Mouse (Mus musculus) forebrain, postnatal 0 days (tissue): ENCODE data around the gene Gabbr2. TPM values are rescaled to one million over a fixed set of nuclear protein-coding genes. Genes with fewer than 3 reads are reported as not detected.

Experiments
- ATAC-seq: fragments of 200-750 bp; cut with Nextera tagmentation; 2 replicates; pipeline ENCODE4 v1.8.0; 2017; ENCODE audit warnings: mild to moderate bottlenecking, moderate library complexity
- DNase-seq: peaks from one replicate; pipeline ENCODE4 v3.0.0-alpha.2; 2015
- H3K27ac ChIP-seq: fragments of 300-500 bp; sonication (generic); 2 replicates; pipeline ENCODE4 v1.5.1; 2014; ENCODE audit warnings: low read depth, mild to moderate bottlenecking, antibody characterized with exemption, low read length, moderate library complexity, mixed read lengths
- H3K27me3 ChIP-seq: fragments of 300-500 bp; sonication (generic); 2 replicates; pipeline ENCODE4 v1.6.1; 2014; ENCODE audit warnings: mild to moderate bottlenecking, low read length, mixed read lengths; ENCODE audit not compliant: insufficient read depth
- H3K36me3 ChIP-seq: fragments of 300-500 bp; sonication (generic); 2 replicates; pipeline ENCODE4 v1.6.1; 2014; ENCODE audit warnings: mild to moderate bottlenecking, moderate library complexity; ENCODE audit not compliant: insufficient read depth
- H3K4me1 ChIP-seq: fragments of 300-500 bp; sonication (generic); 2 replicates; pipeline ENCODE4 v1.6.1; 2014; ENCODE audit warnings: antibody characterized with exemption; ENCODE audit not compliant: insufficient read depth
- H3K4me2 ChIP-seq: fragments of 300-500 bp; sonication (generic); 2 replicates; pipeline ENCODE4 v1.6.1; 2014; ENCODE audit warnings: low read depth, mild to moderate bottlenecking, moderate library complexity
- H3K4me3 ChIP-seq: fragments of 300-500 bp; sonication (generic); 2 replicates; pipeline ENCODE4 v1.5.1; 2014; ENCODE audit warnings: low read depth, low read length, mixed read lengths
- H3K9ac ChIP-seq: fragments of 300-500 bp; sonication (generic); 2 replicates; pipeline ENCODE4 v1.6.1; 2014; ENCODE audit warnings: mild to moderate bottlenecking
- H3K9me3 ChIP-seq: fragments of 300-500 bp; sonication (generic); 2 replicates; pipeline ENCODE4 v1.6.1; 2016; ENCODE audit warnings: low read length
- CTCF ChIP-seq: sonication (generic); IDR thresholded peaks from 2 replicates; pipeline ENCODE4 v1.5.1; 2016; ENCODE audit warnings: antibody characterized with exemption, control low read depth, low read depth
- WGBS: fragments of 180-500 bp; shearing (Covaris S2); extraction: QIAGEN DNeasy Blood & Tissue Kit; methylation state at CpG from one replicate; pipeline ENCODE4 v1.1.7; 2014; 5-methylcytosine and 5-hydroxymethylcytosine counted together
- polyA plus RNA-seq: library from polyadenylated mRNA; unstranded; fragments of >200 nt; fragmentation: Nextera tagmentation; extraction: Ambion mirVana; gene quantifications from 2 replicates; pipeline ENCODE4 v1.2.1, GENCODE M21; 2015
- total RNA-seq: library from RNA; depleted of rRNA; stranded (reverse); fragments of >200 nt; gene quantifications from 2 replicates; pipeline ENCODE4 v1.2.3, GENCODE M21; 2014

Gene Gabbr2
- total and polyA plus RNA-seq, 2 experiments from 2014 or later = 14.7 to 65.3 TPM

DNA sequence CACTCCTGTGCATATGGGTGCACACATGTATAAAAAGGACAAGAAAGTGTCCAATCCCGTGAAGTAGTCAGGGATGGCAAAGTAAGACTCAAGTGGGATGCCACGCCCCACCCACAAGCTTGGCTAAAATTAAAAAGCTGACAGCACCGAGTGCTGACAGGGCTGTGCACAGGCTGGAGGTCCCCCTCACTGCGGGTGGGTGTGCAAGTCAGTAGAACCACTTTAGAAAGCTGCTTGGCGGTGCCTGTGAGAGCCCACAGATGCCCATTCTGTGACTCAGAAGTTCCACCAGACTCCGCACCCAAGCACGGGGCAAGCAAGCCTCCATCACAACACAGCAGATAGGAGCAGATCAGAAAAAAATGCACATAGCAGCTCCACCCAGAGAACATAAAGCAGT lies 197.1 kb downstream of the Gabbr2 start:
- no peaks in the 10 kb centered on the region for H3K4me1 ChIP-seq
- no peak overlapping the region for H3K4me3 ChIP-seq
- no peak for TF ChIP-seq CTCF
- ATAC-seq (no peak), DNase-seq (no peak)
- no peak overlapping the region for H3K9ac ChIP-seq
- H3K27me3 ChIP-seq = no peaks in the 10 kb centered on the region
- no peak overlapping the region for H3K4me2 ChIP-seq
- no peak overlapping the region for H3K27ac ChIP-seq
- H3K36me3 ChIP-seq = peaks cover 5% of the 10 kb centered on the region; the same call in 1 of the 2 replicates
- no peaks in the 10 kb centered on the region for H3K9me3 ChIP-seq
- WGBS = 86% methylated on average over 7 of the region's 7 CpGs

DNA sequence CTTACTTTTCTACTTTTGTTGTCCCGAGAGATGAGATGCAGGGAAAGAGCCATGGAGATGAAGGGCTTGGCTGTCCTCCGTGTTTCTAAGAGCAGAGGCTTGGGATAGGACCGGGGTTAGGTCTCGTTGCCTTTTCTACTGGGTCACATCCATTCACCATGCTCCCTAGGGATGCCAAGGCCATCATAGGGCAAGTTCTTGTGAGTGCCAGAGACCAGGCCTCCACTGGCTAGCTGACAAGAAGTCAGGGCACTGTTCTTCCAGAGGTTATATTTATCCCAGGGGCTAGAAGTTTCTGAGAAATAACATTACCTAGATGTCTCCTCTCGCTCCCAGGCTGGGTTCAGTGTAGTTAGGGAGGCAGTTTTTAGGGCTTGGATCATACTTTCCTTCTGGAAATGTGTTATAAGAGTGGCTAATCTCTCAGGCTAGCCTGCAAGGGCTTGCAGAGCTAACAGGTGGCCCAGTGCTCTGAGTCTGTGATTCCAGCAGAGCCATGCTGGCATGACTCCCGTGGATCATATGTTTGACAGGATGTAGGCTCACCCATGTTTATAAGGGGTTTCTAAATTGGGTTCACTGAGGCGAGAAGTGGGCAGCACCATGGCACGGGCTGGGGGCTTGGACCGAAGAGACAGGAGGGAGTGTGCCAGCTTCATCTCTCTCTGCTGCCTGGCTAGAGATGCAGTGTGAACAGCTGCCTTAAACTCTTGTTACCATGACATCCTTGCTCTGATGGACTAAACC lies 199.2 kb downstream of the Gabbr2 start:
- Histone ChIP-seq H3K27ac (no peak overlapping the region), H3K9ac (no peak overlapping the region), H3K27me3 (no peaks in the 10 kb centered on the region), H3K4me1 (no peaks in the 10 kb centered on the region), H3K4me2 (no peak overlapping the region), H3K4me3 (no peak overlapping the region), H3K36me3 (peaks cover 5% of the 10 kb centered on the region; the same call in 1 of the 2 replicates), H3K9me3 (no peaks in the 10 kb centered on the region)
- TF ChIP-seq CTCF = no peak
- DNase-seq (peak; percentile 75), ATAC-seq (peak; percentile 87)
- 71% methylated on average over 9 of the region's 9 CpGs for WGBS

DNA sequence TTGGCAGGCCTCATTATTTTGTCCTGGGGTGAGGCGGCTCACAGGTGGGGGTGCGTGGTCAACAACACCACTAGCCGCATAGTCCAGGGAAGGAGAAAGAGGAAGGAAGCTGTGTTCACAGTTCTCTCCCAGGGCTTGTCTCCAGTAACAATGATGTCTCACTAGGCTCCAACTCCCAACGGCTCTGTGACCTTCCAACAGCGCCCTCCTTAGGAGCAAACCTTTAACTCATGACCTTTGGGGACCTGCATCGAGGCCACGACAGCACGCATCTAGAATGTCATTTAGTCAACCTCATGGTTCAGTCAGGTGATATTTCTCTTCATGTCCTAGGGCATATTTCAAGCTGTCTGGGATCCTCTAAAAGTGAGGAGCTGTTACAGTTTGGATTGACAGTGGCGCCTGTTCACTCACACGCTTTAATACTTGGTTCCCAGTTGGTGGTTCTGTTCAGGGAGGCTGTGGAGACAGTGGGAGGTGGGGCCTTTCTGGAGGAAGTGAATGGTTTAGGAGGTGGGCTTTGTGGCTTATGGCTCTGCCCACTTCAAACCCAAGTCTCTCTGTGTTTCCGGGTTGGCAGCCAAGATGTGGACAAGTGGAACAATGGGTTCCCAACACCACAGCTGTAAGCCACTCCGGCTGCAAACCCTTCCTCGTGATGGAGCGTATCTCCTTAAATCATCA lies 200.3 kb downstream of the Gabbr2 start:
- H3K4me2 ChIP-seq = no peak overlapping the region
- ATAC-seq (no peak), DNase-seq (no peak)
- no peaks in the 10 kb centered on the region for H3K9me3 ChIP-seq
- peaks cover 10% of the 10 kb centered on the region; the same call in 1 of the 2 replicates for H3K36me3 ChIP-seq
- H3K4me1 ChIP-seq = no peaks in the 10 kb centered on the region
- no peak overlapping the region for H3K9ac ChIP-seq
- no peak for TF ChIP-seq CTCF
- H3K27ac ChIP-seq = no peak overlapping the region
- WGBS = 83% methylated on average over 14 of the region's 14 CpGs
- H3K4me3 ChIP-seq = no peak overlapping the region
- H3K27me3 ChIP-seq = no peaks in the 10 kb centered on the region

DNA sequence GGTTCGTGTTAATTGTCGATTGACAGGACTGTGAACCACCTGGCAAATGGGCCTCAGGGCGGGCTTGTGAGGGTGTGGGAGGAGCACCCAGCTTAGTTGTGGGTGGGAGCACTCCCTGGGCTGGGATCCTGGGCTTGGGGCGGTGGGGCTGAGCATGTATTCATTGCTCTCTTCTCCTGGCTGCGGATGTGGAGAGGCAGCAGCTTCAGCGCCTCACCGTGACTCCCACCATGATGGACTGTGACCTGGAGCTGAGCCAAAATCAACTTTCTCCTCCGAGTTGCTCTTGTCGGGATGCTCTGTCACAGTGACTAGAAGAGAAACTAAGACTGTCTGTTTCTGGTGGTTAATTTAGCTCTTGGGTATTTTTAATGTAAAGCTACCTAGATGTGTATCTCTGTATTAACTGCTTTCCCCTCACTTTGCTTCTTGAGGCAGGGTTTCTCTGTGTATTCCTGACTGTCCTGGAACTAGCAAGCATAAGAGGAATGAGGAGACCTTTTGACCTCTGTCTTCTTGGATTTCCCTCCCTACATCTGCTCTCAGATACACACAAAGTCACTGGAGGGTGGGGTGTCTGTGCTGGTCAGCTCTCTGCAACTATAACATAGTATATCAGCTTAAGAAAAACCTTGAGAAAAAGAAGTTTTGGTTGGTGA lies 200.9 kb downstream of the Gabbr2 start:
- WGBS = 68% methylated on average over 9 of the region's 9 CpGs
- Histone ChIP-seq H3K4me3 (no peak overlapping the region), H3K27me3 (no peaks in the 10 kb centered on the region), H3K4me1 (no peaks in the 10 kb centered on the region), H3K27ac (no peak overlapping the region), H3K9me3 (no peaks in the 10 kb centered on the region), H3K4me2 (no peak overlapping the region), H3K9ac (no peak overlapping the region), H3K36me3 (peaks cover 10% of the 10 kb centered on the region; the same call in 1 of the 2 replicates)
- DNase-seq (no peak), ATAC-seq (no peak)
- no peak for TF ChIP-seq CTCF

DNA sequence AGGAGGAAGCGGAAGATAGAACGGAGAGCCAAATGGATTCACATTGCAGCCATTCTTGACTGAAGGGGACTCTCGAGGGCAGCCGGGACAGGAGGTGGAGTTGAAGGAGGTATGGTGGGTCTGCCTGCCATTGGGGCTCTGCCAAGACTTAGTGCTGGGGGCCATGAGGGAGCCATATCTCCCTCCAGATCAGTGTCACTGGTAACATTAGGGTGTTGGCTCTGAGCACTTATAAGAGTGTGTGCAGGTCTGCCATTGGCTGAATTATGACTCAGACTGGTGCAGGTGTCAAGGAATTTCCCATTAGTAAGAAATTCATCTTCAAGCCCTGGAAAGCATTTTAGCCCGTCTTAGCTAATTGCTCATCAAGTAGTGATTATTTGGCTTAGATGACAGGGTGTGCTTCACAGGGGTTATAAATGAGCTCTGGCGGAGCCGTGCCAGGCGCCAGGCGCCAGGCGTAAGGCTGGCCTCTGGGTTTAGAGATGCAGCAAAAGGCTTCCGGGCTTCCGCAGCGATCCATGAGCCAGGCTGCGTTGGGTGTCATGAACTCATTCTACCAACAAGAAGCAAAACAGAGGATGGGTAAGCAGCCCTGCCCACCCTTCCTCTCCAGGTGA lies 207.1 kb downstream of the Gabbr2 start:
- no peak overlapping the region for H3K4me2 ChIP-seq
- no peaks in the 10 kb centered on the region for H3K4me1 ChIP-seq
- 67% methylated on average over 14 of the region's 14 CpGs for WGBS
- H3K36me3 ChIP-seq = 0 out of 2 replicates have a peak, but pooled peaks cover 5% of the 10 kb centered on the region
- DNase-seq (no peak), ATAC-seq (peak; percentile 50; the same call in 1 of the 2 replicates)
- no peak overlapping the region for H3K9ac ChIP-seq
- no peak for TF ChIP-seq CTCF
- H3K9me3 ChIP-seq = no peaks in the 10 kb centered on the region
- H3K4me3 ChIP-seq = no peak overlapping the region
- no peaks in the 10 kb centered on the region for H3K27me3 ChIP-seq
- H3K27ac ChIP-seq = no peak overlapping the region

DNA sequence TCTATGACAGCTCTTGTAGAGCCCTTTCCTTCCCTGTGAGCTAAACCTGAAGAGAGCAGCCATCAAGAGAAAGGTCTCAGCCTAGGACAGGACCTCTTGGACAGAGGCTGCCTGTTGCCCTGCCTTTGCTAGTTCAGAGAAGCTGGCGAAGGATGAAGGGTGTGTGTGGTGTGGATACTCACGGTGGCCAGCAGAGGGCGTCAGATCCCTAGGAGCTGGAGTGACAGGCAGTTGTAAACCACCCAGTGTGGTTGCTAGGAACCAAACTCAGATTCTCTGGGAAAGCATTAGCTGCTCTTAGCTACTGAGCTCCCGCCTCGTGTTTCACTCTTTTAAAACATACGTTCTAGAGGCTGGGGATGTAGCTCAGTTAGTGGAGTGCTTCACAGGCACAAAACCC lies 210.6 kb downstream of the Gabbr2 start:
- Histone ChIP-seq H3K27ac (no peak overlapping the region), H3K9me3 (no peaks in the 10 kb centered on the region), H3K4me1 (no peaks in the 10 kb centered on the region), H3K36me3 (no peaks in the 10 kb centered on the region), H3K27me3 (no peaks in the 10 kb centered on the region), H3K4me3 (no peak overlapping the region), H3K4me2 (no peak overlapping the region), H3K9ac (no peak overlapping the region)
- TF ChIP-seq CTCF = peak; percentile 46; the same call in 1 of the 2 replicates
- no peak for DNase-seq
- WGBS = 64% methylated on average over 6 of the region's 6 CpGs
- ATAC-seq = no peak

DNA sequence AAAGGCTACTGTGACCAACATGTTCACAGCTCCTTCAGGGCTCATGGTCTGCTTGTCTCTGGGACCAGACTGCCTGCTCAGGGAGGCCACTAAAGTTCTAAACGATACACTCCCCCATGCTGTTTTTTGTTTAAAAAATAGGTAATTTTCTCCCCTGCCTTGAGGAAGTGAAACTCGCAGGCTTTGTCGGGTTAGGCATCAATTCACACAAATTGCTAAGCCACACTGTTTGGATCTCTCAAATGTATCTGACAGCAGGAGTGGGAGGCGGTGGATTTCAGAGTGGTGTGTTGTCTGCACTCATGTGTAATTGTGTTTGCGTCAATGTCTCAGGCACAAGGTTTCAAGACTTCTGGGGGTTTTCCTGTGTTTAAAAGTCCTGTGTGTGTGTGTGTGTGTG lies 215.7 kb downstream of the Gabbr2 start:
- Histone ChIP-seq H3K4me1 (no peaks in the 10 kb centered on the region), H3K4me3 (no peak overlapping the region), H3K9ac (no peak overlapping the region), H3K9me3 (no peaks in the 10 kb centered on the region), H3K27me3 (no peaks in the 10 kb centered on the region), H3K4me2 (no peak overlapping the region), H3K36me3 (no peaks in the 10 kb centered on the region), H3K27ac (no peak overlapping the region)
- DNase-seq (no peak), ATAC-seq (no peak)
- 69% methylated on average over 5 of the region's 5 CpGs for WGBS
- no peak for TF ChIP-seq CTCF
